Mouse (Mus musculus) layer of hippocampus, adult 9-10 months (tissue): Measurements from ENCODE around the gene BC025920.

Source experiments
- DNase-seq: peaks from one replicate; pipeline ENCODE4 v3.0.0; 2022; ENCODE audit warnings: low spot score

BC025920 gene

GRCm38 (mm10) chr10:81642648-81643448 is 36.8 kb downstream of the BC025920 start:
- DNase-seq, result no peak

GRCm38 (mm10) chr10:81643449-81644055 is 37.5 kb downstream of the BC025920 start:
- DNase-seq, result peak; percentile 79

GRCm38 (mm10) chr10:81644162-81644561 is 38.1 kb downstream of the BC025920 start:
- DNase-seq, result no peak

- DNase-seq, result no peak
These were observed 38.6 kb downstream of the BC025920 start for GRCm38 (mm10) chr10:81644716-81645115.

- DNase-seq, result no peak
These were observed 39.3 kb downstream of the BC025920 start for GRCm38 (mm10) chr10:81645391-81645790.

GRCm38 (mm10) chr10:81646015-81646555 is 40.0 kb downstream of the BC025920 start:
- no peak for DNase-seq

GRCm38 (mm10) chr10:81648803-81649775 is 43.0 kb downstream of the BC025920 start, which contains the start of gene Gm10778:
Gene Gm10778 (plus strand): TSS chr10:81649059.
- DNase-seq, result peak; percentile 88

- no peak for DNase-seq
These were observed 49.1 kb downstream of the BC025920 start for GRCm38 (mm10) chr10:81655178-81655577.

GRCm38 (mm10) chr10:81656174-81656573 is 50.1 kb downstream of the BC025920 start:
- DNase-seq, result no peak
